Mouse (Mus musculus) central nervous system, embryonic 18 days (tissue): ENCODE results near the gene Spata46. TPM values are rescaled to one million over a fixed set of nuclear protein-coding genes. Genes with fewer than 3 reads are reported as not detected.

Experiments used
- polyA plus RNA-seq: library from polyadenylated mRNA; depleted of rRNA; stranded (reverse); fragments of >200 nt; gene quantifications from 2 replicates; pipeline ENCODE4 v1.2.3, GENCODE M21; 2012; rRNA removed

Spata46 gene
- polyA plus RNA-seq: not detected in 2 replicates

GRCm38 (mm10) chr1:170308503-170308902, at the start of gene Spata46:
Gene Spata46, plus strand, starts transcription at chr1:170308803.

GRCm38 (mm10) chr1:170277016-170277415, 31.6 kb upstream of the Spata46 start, which contains the start of gene Sh2d1b1:
Gene Sh2d1b1, plus strand, starts transcription at chr1:170277320.

GRCm38 (mm10) chr1:170306232-170306631, 2.4 kb upstream of the Spata46 start, which contains the start of gene Gm7694:
Gene Gm7694, minus strand, starts transcription at chr1:170306332.

Other genes with a start within 250 kb of the Spata46 start
- 4.3 and 5.1 TPM in 2 replicates for gene Ddr2, start 198.0 kb upstream of the Spata46 start, polyA plus RNA-seq
- 38.5 and 39.6 TPM in 2 replicates for gene Uap1, start 133.8 kb upstream of the Spata46 start, polyA plus RNA-seq
- 28.3 and 31.4 TPM in 2 replicates for gene Uhmk1, start 93.4 kb upstream of the Spata46 start, polyA plus RNA-seq
- gene Sh2d1b2, start 76.1 kb upstream of the Spata46 start, polyA plus RNA-seq: 0.07 TPM in 1 of 2 replicates, not detected in the other
- gene Sh2d1b1, start 31.5 kb upstream of the Spata46 start, polyA plus RNA-seq: not detected in 2 replicates
- gene Gm7694, start 2.5 kb upstream of the Spata46 start, polyA plus RNA-seq: 3.8 TPM in 2 replicates